Mouse (Mus musculus): ENCODE data around the gene Acot3. TPM values are rescaled to one million over a fixed set of nuclear protein-coding genes. Genes with fewer than 3 reads are reported as not detected.

Gene Acot3
- 1.5 and 1.6 TPM in 2 replicates for polyA plus RNA-seq (2015; fragmentation: Nextera tagmentation; extraction: Ambion mirVana)

DNA sequence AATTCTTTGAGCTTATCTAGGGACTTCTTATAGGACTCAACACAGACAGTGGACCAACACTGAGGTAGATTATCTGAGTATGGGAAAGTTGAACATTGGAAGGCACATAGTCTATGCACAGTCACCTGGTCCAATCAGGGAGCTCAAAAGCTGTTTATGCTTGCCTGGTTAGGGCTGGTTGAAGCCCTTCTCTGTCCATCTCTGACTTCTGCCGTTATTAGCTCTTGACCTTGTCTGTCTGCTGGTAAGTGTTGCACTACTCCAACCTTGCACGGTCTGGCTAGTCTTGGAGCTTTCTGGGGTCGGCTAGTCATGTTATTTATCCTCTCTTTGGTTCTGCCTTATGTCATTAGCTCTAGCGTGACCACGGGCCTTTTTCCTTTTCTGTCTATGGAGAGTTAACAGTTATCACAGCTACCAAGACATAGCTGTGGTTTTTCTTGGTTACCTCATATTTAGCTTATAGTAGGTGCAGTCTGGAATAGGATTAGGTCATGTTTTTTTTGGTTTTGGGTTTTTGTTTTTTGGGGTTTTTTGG lies at the start of gene Acot3:
TSS of gene Acot3 (plus strand) at position 208 of the 538 bp plus-strand sequence.

GRCm38 (mm10) chr12:84009171-84009965 lies 42.6 kb upstream of the Acot3 start, which contains the start of gene Acot1:
Gene Acot1, plus strand, starts transcription at chr12:84009490.

GRCm38 (mm10) chr12:84038241-84038640 lies 13.7 kb upstream of the Acot3 start, which contains the start of gene Acot4:
Gene Acot4, plus strand, starts transcription at chr12:84038379.

DNA sequence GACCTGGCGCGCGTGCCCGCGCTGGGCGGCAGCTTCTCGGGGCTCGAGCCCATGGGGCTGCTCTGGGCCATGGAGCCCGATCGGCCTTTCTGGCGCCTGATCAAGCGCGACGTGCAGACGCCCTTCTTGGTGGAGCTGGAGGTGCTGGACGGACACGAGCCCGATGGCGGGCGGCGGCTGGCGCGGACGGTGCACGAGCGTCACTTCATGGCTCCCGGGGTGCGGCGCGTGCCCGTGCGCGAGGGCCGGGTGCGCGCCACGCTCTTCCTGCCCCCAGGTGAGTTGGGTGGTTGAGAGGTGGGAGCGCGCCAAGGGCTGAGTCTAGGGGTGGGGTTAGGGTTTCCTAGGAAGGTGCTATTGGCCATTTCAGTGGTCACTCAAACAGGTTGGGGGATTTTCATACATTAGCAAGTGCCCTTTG lies 13.2 kb upstream of the Acot3 start, which contains the start of gene Gm49366:
TSS of gene Gm49366 (plus strand) at position 245 of the 421 bp plus-strand sequence.

DNA sequence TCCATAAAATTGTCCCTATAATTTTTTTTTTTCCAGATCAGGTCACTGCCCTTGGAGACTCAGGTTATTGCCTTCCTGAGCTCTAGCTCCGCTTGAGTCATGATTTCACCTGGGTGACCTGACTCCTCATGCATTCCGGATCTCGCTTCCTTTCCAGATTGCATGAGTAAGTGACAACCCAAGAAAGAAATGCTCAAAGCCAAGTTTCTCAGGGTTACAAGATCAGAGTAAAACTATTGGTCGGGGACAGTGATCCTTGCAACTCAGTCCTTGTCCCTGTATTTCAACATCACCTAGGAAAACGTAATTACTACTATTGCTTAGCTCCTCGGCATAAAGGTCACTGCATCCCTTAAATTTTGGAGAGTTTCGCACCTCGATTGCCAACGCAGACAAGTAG lies 17.0 kb downstream of the Acot3 start, which contains the start of gene Acot5:
TSS of gene Acot5 (plus strand) at position 340 of the 400 bp plus-strand sequence.

GRCm38 (mm10) chr12:84100604-84101492 lies 48.9 kb downstream of the Acot3 start, which contains the start of gene Acot6:
Gene Acot6, plus strand, starts transcription at chr12:84100654.

Other genes with a start within 250 kb of the Acot3 start
- 9.9 and 12.6 TPM in 2 replicates for gene Numb, start 130.2 kb upstream of the Acot3 start, polyA plus RNA-seq (2015; fragmentation: Nextera tagmentation; extraction: Ambion mirVana)
- gene Riox1, start 101.5 kb upstream of the Acot3 start, polyA plus RNA-seq (2015; fragmentation: Nextera tagmentation; extraction: Ambion mirVana): 10.9 and 11.4 TPM in 2 replicates
- gene Heatr4, start 67.3 kb upstream of the Acot3 start, polyA plus RNA-seq (2015; fragmentation: Nextera tagmentation; extraction: Ambion mirVana): 0.05 TPM in 1 of 2 replicates, not detected in the other
- gene Acot2, start 64.3 kb upstream of the Acot3 start, polyA plus RNA-seq (2015; fragmentation: Nextera tagmentation; extraction: Ambion mirVana): 24.2 and 26.1 TPM in 2 replicates
- 139 and 144 TPM in 2 replicates for gene Acot1, start 42.7 kb upstream of the Acot3 start, polyA plus RNA-seq (2015; fragmentation: Nextera tagmentation; extraction: Ambion mirVana)
- gene Acot4, start 13.8 kb upstream of the Acot3 start, polyA plus RNA-seq (2015; fragmentation: Nextera tagmentation; extraction: Ambion mirVana): 0.84 and 1.6 TPM in 2 replicates
- not detected in 2 replicates for gene Gm49366, start 13.2 kb upstream of the Acot3 start, polyA plus RNA-seq (2015; fragmentation: Nextera tagmentation; extraction: Ambion mirVana)
- 3.4 TPM in 2 replicates for gene Acot5, start 17.2 kb downstream of the Acot3 start, polyA plus RNA-seq (2015; fragmentation: Nextera tagmentation; extraction: Ambion mirVana)
- 1.8 and 1.9 TPM in 2 replicates for gene Acot6, start 48.5 kb downstream of the Acot3 start, polyA plus RNA-seq (2015; fragmentation: Nextera tagmentation; extraction: Ambion mirVana)
- gene Dnal1, start 62.2 kb downstream of the Acot3 start, polyA plus RNA-seq (2015; fragmentation: Nextera tagmentation; extraction: Ambion mirVana): 8.2 and 11.2 TPM in 2 replicates
- 4.1 and 4.5 TPM in 2 replicates for gene Pnma1, start 96.3 kb downstream of the Acot3 start, polyA plus RNA-seq (2015; fragmentation: Nextera tagmentation; extraction: Ambion mirVana)
- gene Elmsan1, start 166.7 kb downstream of the Acot3 start, polyA plus RNA-seq (2015; fragmentation: Nextera tagmentation; extraction: Ambion mirVana): 3.7 and 4.1 TPM in 2 replicates
- 15.4 and 17.5 TPM in 2 replicates for gene Ptgr2, start 233.1 kb downstream of the Acot3 start, polyA plus RNA-seq (2015; fragmentation: Nextera tagmentation; extraction: Ambion mirVana)